Mouse (Mus musculus) thymus, postnatal 10 days (tissue): Measurements from ENCODE around the gene Trmt112.

Source experiments
- DNase-seq, 2 experiments: peaks; one replicate each; pipeline ENCODE4 v3.0.0; 2021; ENCODE audit warnings: low spot score in 2 of 2

Trmt112 gene

GRCm38 (mm10) chr19:6925307-6925573 is 15.7 kb downstream of the Trmt112 start, which contains the start of gene Catsperz:
Catsperz (minus strand) TSS chr19:6925380.
- DNase-seq, result no peak

GRCm38 (mm10) chr19:6925611-6926329 is 16.3 kb downstream of the Trmt112 start:
- no peak for DNase-seq

- no peak for DNase-seq
Measured at GRCm38 (mm10) chr19:6926559-6927255, 17.2 kb downstream of the Trmt112 start.

- DNase-seq, result no peak
Measured at GRCm38 (mm10) chr19:6928080-6928479, 18.6 kb downstream of the Trmt112 start.

GRCm38 (mm10) chr19:6931002-6931401 is 21.5 kb downstream of the Trmt112 start:
- no peak for DNase-seq

GRCm38 (mm10) chr19:6932018-6932417 is 22.5 kb downstream of the Trmt112 start:
- DNase-seq, result no peak

GRCm38 (mm10) chr19:6933102-6933435 is 23.6 kb downstream of the Trmt112 start:
- no peak for DNase-seq

GRCm38 (mm10) chr19:6933436-6934194 is 24.1 kb downstream of the Trmt112 start:
- DNase-seq, result no peak

GRCm38 (mm10) chr19:6934195-6934977 is 24.9 kb downstream of the Trmt112 start, which contains the start of gene Kcnk4:
Kcnk4 (minus strand) TSS chr19:6934515.
- DNase-seq, result no peak

- peak in 1 of 2 experiments; percentile 51 for DNase-seq
Measured at GRCm38 (mm10) chr19:6936299-6936698, 26.8 kb downstream of the Trmt112 start.

GRCm38 (mm10) chr19:6937541-6938465 is 28.3 kb downstream of the Trmt112 start:
- DNase-seq, result no peak

- DNase-seq, result no peak
Measured at GRCm38 (mm10) chr19:6939106-6940002, 29.9 kb downstream of the Trmt112 start.

- DNase-seq, result peak; percentile 26 to 41
Measured at GRCm38 (mm10) chr19:6940396-6941351, 31.2 kb downstream of the Trmt112 start.

GRCm38 (mm10) chr19:6941372-6942248 is 32.1 kb downstream of the Trmt112 start, which contains the start of gene Bad:
Bad (plus strand) TSS chr19:6941861.
- peak; percentile 86 to 95 for DNase-seq

- DNase-seq, result peak; percentile 91 to 92
Measured at GRCm38 (mm10) chr19:6942249-6942691, 32.8 kb downstream of the Trmt112 start, which contains the start of gene Gpr137. Gpr137 (minus strand) TSS chr19:6942480.

- DNase-seq, result no peak
Measured at GRCm38 (mm10) chr19:6942764-6943163, 33.3 kb downstream of the Trmt112 start.

GRCm38 (mm10) chr19:6943709-6944108 is 34.2 kb downstream of the Trmt112 start:
- no peak for DNase-seq
